Mouse (Mus musculus) c-Kit-positive CD71-negative TER-119-negative erythroid progenitor cells, embryonic 14.5 days (primary cell): ENCODE results near the gene Dyx1c1.

Experiments used
- DNase-seq: peaks from one replicate; pipeline ENCODE4 v3.0.0-alpha.2; 2013; ENCODE audit warnings: low read depth

Gene Dyx1c1

DNA sequence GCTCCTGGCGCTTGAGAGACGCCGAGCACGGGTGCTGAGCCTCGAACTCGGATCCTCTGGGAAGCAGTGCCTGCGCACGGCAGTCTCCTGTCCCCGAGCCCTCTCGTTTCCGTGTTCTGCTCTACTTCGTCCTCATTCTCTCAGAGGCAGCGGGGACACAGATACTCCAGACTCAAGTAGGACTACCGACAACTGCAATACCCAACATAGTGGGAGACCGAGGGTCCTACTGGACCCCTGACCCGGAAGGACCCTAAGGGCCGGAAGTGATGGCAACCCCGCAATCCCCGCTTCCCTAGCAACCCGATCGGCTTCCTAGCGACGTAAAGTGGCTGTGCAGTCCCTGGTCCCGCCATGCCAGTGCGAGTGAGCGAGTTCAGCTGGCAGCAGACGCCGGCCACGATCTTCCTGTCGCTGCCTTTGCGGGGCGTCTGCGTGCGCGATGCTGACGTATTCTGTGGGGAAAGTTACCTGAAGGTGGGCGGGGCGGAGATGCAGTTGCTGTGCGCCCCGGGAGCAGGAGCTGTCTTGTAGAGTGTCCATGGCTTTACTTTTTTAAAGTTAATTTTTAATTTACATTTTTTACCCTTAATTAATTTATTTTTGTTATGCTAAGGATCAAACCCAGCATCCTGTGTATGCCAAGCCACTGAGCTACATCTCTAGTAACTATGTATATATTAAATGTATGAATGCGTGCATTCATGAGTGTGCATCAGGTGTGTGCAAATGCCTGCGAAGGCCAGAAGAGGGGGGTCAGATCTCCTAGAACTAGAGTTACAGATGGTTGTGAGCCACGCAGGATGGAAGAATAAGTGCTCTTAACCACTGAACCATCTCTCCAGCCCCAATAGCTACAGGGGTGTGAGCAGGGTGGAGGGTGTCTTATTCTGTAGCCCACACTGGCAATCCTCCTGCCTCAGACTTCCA, at the start of gene Dyx1c1, which contains the start of gene Gm44503:
Gene Dyx1c1, plus strand, starts transcription at position 265 of the 930 bp plus-strand sequence.
Gene Gm44503, plus strand, starts transcription at position 332 of the 930 bp plus-strand sequence.
- peak; percentile 68 for DNase-seq

- DNase-seq, result no peak
Measured at GRCm38 (mm10) chr9:72911381-72911780, 47.2 kb upstream of the Dyx1c1 start.

DNA sequence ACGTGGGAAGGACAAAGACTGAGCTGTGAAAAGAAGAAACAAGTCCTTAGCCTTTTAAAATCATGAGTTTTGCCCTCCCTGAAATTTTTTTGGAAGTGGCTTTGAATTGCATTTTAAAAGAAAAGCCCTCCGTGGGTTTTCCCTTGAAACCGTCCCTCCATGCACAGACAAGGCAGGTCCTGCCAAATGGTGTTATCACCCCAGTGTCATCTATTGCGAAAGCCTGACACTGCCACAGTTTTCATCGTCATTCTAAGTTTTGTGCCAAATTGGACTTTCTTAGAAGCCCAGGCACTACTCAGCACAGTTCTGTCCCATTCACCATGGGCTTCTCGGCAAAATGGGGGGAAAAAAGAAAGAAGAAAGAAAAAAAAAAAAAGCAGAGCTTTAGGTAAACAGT, 45.0 kb upstream of the Dyx1c1 start:
- DNase-seq, result no peak

DNA sequence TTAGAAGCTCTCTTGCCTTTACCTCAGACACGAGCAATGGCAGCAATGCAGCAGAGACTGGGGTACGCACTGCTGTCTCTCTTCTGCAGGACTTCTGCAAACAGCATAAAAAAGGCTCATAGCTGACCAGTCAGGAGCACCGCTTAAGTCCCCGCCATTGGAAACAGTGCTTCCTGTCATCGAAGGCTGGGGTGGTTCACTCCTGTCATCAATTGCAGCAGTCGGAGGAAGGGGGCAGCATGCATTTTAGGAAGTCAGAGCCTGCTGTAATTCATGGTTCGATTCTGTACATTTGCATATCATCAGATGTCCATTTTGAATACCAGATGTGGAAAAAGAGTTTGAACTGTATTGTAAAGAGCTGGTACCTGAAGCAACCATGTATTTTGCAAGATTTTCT, 42.9 kb upstream of the Dyx1c1 start:
- DNase-seq, result no peak

DNA sequence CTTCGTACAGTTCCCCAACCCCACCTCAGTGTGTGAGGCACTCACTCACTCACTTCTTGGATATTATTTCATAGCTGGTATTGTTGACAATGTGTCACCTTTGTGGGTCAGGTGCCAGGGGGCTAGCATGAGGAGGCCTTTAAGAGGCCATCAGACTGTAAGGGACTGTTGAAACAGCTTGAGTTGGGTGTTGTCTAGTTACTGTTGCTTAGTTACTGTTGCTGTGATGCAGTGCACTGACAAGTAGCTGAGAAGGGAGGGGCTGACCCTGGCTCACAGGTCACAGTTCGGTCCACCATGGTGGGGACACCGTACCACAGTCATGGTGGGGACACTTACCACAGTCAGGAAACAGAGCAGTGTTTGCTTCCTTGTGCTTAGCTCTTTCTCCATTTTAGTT, 35.5 kb upstream of the Dyx1c1 start:
- no peak for DNase-seq

DNA sequence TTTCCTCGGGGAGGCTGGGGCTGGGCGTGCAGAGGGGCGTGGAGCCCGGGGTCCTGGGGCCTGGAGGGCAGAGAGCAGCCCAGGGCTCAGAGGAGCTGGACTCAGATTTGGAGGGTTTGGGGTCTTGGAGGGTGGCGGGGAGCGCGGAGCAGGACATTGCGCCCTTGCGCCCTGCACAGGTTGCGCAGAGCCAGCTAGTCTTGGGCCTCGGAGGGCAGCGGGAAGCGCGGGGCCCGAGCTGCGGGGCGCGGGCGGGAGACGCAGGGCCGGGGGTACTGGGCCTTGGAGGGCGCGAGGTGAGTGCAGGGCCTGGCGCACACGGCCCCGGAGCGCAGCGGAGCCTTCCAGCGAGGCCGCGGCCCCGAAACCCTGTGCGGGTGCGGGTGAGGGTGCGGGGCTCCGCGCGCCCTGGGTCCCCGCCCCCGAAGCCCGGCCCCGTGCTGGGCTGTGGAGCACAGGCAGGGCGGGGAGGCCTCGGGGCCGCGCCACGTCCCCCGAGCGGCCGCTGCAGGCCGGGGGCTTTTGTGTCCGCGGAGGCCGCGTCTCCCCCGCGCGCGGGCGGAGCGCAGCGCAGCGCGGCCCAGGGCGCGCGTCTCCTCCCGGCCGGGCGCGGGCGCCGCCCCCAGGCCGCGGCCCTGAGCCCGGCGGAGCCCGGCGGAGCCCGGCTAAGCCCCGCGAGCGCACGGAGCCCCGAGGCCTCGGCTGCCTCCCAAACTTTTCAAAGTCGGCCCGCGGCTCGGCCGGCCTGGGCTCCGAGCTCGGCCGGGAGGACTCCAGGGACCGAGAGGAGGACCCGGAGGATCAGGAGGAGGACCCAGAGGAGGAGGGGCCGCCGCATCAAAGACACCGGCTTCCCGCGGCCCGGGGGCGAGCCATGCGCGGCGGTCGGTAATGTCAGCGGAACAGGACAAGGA, 33.3 kb upstream of the Dyx1c1 start, which contains the start of gene Pygo1:
Gene Pygo1, plus strand, starts transcription at position 625 of the 914 bp plus-strand sequence.
- no peak for DNase-seq

- no peak for DNase-seq
Measured at GRCm38 (mm10) chr9:72925935-72926258, 32.7 kb upstream of the Dyx1c1 start.

- DNase-seq, result no peak
Measured at GRCm38 (mm10) chr9:72931166-72931790, 27.3 kb upstream of the Dyx1c1 start.

DNA sequence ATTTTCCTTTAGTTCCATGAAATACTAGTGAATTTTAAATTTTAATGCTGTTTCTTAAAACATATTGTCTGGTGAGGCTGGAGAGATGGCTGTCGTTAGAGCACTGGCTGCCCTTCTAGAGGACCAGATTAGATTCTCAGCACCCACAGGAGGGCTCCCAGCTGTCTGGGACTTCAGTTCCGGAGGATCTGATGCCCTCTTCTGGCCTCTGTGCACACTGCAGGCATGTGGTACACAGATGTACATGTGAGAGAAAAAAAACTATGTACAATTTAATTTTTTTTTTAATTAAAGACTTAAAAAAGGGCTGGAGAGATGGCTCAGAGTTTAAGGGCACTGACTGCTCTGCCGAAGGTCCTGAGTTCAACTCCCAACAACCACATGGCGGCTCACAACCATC, 23.3 kb upstream of the Dyx1c1 start:
- DNase-seq, result no peak

DNA sequence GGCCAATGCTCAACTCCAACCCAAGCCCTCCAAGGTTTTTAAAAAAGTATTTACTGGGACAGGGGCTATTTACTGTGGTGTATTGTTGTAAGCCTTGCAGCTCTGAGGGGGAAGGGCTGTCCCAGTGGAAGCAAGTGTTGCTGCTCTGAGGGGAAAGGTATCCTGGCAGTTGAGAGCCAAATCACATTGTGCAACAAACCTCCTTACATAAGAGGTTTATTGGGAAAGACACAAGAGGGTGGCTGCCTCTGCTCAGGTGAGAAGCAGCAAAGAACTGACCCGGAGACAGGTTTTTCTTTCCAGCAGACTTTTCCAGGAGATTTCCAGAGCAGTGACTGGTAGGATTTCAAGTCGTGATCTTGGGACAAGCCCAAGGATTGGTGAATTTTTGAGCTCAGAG, 22.3 kb upstream of the Dyx1c1 start:
- no peak for DNase-seq

DNA sequence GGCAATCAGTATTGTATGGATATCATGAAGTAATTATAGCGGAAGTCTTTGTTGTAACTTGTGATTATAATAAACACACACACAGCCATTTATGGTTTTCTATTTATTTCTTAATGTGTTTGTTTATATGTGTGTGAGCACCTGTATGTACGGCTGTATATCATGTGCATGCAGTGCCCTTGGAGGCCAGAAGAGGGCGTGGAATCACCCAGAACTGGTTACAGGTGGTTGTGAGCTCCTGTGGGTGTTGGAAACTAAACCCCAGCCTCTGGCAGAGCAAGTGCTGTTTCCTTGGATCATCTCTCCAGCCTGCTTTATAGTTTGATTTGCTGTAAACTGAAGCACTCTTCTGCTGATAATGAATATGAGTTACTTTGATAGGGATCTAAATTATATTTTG, 15.2 kb upstream of the Dyx1c1 start:
- DNase-seq, result no peak

DNA sequence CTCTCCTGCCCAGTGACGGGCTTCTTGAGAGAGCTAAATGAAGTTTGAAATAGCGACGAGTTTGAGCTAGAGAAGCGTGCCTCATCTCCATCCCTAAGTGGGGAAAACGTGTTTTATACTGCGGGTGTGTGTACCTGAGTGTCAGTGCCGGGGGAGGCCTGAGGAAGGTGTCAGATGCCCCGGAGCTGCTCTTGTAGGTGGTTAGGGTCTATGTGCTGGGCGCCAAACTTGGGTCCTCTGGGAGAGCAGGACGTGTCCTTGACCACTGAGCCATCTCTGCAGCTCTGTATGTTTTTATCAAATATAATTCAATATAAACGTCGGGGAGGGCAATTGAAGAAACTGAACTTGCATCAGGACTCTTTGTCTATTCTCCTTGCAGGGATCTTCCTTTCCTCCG, 14.3 kb upstream of the Dyx1c1 start:
- no peak for DNase-seq

DNA sequence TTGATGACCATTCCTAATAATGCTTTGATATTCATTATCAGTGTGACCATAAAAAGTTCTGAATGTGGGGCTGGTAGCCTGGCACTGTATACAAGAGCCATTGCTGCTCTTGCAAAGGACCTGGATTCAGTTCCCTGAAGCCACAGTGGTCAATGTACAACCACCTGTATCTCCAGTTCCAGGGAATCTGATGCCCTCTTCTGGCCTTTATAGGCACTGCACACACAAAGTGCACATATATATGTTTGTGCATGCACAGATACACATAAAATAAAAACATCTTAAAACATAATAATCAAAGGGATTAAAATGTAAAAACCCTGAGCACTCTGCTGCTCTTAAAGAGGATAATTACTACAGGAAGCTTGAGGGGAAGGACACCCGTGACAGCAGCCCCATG, 11.6 kb upstream of the Dyx1c1 start:
- DNase-seq, result no peak

- no peak for DNase-seq
Measured at GRCm38 (mm10) chr9:72949572-72949971, 9.0 kb upstream of the Dyx1c1 start.

DNA sequence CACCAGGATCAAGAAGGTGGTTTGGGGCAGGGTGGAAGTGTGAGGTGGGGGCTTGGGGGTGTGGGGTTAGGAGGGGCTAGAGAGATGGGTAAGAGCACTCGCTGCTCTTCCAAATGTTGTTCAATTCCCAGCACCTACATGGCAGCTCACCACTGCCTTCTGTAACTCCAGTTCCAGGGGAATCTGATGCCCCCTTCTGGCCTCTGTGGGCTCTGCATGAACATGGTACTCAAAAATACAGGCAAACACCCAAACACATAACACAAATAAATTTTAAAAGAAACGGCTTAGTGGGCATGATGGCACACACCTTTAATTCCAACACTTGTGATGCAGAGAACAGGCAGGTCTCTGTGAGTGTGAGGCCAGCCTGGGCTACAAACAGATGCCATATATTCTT, 3.8 kb upstream of the Dyx1c1 start:
- DNase-seq, result no peak

GRCm38 (mm10) chr9:72955546-72955945, 3.0 kb upstream of the Dyx1c1 start:
- no peak for DNase-seq

GRCm38 (mm10) chr9:72961346-72961745, 2.8 kb downstream of the Dyx1c1 start:
- DNase-seq, result no peak

- DNase-seq, result no peak
Measured at GRCm38 (mm10) chr9:72961959-72962358, 3.4 kb downstream of the Dyx1c1 start.

GRCm38 (mm10) chr9:72968349-72969061, 9.9 kb downstream of the Dyx1c1 start:
- DNase-seq, result peak; percentile 62

GRCm38 (mm10) chr9:72969874-72970273, 11.3 kb downstream of the Dyx1c1 start:
- no peak for DNase-seq

DNA sequence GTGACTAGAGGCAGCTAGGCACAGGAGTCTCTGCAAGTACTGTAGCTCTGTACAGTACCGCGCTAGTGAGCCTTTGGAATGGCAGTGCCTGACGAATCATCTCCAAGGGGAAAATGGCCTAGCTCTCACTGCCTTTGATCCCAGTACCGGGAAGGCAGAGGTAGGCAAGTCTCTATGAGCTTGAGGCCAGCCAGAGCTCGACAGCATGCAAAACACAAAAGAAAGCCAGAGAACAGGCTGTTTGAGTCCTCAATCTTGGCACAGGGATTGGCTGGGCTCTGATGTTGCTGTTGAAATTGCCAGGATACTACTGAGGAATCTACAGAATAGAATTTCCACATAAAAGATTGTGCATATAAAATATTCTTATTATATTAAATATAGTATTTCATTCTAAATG, 13.8 kb downstream of the Dyx1c1 start:
- DNase-seq, result no peak

- DNase-seq, result no peak
Measured at GRCm38 (mm10) chr9:72972984-72973383, 14.4 kb downstream of the Dyx1c1 start.
